Mouse (Mus musculus) induced T-regulatory cell, adult 2 months (primary cell): ENCODE results near the gene Stard3.

Experiments used
- DNase-seq: peaks from one replicate; pipeline ENCODE4 v3.0.0-alpha.2; 2012; ENCODE audit warnings: low read depth

The Stard3 gene

DNA sequence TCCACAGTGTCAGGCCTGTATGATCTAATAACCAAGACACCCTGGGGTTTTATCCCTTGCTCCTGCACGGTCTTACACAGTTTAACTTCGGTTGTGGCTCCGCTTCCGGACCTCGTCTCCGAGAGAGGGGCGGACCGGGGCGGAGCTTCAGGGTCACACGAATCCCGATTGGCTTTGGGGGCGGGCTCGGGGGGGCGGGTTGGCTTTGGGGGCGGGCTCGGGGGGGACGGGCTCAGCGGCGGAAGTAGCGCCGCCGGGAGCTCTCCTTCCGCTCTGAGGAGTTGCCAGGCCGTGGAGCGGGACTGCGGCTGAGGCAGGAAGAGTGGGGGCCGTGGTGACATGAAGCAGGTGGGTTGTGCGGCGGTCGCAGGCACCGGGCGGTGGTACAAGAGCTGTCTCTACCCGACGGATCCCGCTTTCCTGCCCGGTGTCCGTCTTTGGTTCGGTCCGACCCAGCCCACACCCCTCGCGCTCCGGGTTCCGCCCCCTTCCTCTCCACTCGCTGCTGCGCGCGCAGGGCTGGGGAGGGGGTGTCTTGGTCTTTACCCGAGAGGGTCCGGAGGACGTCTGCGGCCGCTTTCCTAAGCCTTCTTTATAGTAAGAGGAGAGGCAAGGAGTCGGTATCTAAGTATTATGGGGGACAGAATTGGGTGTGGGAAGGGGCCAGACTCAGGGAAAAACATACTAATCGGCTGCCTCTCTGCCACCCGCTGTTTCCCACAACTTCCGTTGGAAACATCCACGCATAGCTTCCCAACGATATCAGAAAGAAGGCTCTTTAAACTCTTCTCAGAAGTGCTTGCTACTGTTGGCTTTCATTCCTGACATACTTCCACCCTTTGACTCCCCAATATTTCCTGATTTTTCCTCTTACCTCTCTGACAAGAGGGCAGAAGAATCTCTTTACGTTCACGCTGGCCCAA, at the start of gene Stard3:
Stard3 (plus strand) TSS at position 208 of the 923 bp plus-strand sequence.
- DNase-seq = peak; percentile 97

GRCm38 (mm10) chr11:98313790-98314323, 44.3 kb upstream of the Stard3 start:
- peak; percentile 73 for DNase-seq

DNA sequence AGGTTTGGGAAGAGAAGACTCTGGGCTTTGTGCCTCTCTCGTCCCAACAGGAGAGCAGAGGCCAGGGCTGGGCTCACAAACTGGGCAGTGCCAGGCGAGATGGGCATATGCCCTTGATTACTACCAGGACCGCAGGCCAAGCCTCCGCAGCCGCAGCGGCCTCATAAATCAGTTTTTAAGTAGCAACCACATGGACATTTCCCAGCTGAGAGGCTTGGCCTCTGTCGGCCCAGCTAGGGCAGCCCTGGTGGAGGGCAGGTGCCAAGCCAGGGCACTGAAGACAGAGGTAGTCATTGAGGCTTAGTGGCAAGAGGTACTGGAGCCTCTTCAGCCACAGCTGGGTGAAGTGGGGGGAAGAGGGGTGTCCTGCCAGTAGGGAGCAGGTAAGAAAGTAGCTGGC, 40.7 kb upstream of the Stard3 start:
- DNase-seq = no peak

DNA sequence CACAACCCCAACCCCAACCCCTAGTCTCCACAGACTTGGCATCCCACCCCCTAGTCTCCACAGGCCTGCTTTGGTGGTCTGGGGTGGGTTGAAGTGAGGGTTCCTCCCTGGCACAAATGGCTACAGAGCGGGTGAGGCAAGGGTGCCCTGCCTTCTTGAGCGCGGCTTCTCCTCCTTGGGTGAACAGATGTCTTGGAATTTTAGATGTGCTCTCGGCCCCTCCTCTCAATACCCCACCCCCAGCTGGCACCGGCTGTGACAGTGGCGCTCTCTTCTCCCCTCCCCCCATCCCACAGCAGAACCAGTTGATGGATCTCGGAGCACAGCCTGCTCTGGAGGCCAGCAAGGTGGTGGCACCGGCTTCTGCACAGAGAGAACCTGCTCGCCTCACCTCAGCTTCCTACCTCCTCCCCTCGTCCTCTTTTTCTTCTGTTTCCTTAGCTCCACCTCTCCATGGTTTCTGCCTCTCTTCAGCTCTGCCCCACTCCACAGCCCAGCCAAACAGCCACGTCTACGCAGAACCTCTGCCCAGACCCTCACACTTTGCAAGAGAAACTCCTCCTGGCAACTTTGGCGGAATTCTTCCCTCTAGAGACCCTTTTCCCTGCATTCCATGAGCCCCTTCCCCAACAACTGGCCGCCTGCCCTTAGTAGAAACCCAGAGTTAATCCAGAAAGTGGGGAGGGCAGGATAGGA, 39.6 kb upstream of the Stard3 start:
- DNase-seq = no peak

- DNase-seq = no peak
Measured at GRCm38 (mm10) chr11:98319120-98319519, 39.0 kb upstream of the Stard3 start.

- DNase-seq = no peak
Measured at GRCm38 (mm10) chr11:98319544-98319943, 38.6 kb upstream of the Stard3 start.

GRCm38 (mm10) chr11:98319944-98320343, 38.2 kb upstream of the Stard3 start:
- no peak for DNase-seq

- no peak for DNase-seq
Measured at GRCm38 (mm10) chr11:98320381-98320780, 37.8 kb upstream of the Stard3 start.

- no peak for DNase-seq
Measured at GRCm38 (mm10) chr11:98320806-98321676, 37.1 kb upstream of the Stard3 start.

GRCm38 (mm10) chr11:98321677-98322003, 36.5 kb upstream of the Stard3 start:
- DNase-seq = no peak

- no peak for DNase-seq
Measured at GRCm38 (mm10) chr11:98322159-98322558, 36.0 kb upstream of the Stard3 start.

DNA sequence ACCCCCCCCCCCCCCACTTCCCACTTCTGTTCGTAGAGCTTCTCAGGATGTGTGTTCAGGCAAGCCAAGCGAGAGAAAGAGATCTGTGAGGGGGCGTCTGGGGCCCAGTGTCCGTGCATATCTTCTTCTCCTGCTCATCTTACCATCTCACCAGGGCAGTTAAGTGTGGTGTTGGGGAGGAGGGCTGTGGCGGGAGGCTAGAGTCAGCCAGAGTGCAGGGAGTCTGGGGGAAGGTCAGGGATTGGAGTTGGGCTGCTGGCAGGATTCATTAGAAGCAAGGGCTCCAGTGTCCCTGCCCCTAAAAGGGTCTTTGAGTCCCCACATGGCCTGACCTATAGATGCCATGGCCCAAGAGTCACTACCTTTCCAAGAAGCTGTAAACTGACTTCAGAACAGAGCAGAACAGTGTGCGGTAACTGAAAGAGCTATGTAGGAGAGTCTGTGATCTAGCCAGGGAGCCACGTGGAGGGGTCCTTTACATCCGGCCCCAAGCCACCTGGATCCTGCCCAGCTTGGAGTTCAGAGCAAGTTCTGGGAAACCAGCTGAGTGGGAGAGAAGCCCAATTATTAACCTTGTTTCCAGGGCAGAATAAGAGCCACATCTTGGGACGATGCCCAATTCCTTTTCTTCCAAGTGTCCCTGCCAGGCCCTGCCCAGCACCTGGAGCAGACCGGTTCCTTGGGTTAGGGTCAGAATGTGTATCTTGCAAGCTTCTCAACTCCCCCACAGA, 34.9 kb upstream of the Stard3 start:
- no peak for DNase-seq

GRCm38 (mm10) chr11:98323933-98324332, 34.2 kb upstream of the Stard3 start:
- DNase-seq = peak; percentile 53

DNA sequence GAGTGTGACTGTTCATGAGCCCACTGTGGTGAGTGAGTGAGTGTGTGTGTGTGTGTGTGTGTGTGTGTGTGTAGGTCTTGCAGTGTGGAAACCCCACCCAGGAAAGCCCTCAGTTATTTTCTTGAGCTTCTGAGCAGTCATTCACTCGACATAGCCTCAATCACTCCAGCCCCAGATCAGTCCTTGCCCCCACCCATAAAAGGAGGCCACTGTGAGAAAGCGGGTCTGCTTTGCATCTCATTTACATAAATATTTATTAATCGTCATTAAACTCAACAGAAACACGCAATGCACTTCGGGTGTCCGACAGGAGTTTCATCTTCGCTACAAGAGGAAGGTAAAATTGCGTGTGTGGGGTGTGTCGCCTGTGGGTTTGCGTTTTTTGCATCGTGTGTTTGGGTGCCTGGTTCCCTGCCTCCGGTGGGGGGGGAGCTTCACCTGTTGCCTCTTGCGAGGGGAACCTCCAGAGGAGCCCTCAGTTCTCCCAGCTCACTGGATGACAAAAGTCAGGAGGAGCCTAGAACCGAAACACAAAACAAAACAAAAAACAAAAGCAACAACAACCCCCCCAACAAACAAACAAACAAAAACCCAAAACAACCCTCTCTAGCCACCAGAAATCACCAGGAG, 32.9 kb upstream of the Stard3 start:
- DNase-seq = no peak

- no peak for DNase-seq
Measured at GRCm38 (mm10) chr11:98325821-98326218, 32.3 kb upstream of the Stard3 start.

GRCm38 (mm10) chr11:98326741-98327135, 31.4 kb upstream of the Stard3 start:
- no peak for DNase-seq

GRCm38 (mm10) chr11:98327136-98328030, 30.8 kb upstream of the Stard3 start:
- DNase-seq = no peak

- no peak for DNase-seq
Measured at GRCm38 (mm10) chr11:98328031-98328370, 30.2 kb upstream of the Stard3 start.

DNA sequence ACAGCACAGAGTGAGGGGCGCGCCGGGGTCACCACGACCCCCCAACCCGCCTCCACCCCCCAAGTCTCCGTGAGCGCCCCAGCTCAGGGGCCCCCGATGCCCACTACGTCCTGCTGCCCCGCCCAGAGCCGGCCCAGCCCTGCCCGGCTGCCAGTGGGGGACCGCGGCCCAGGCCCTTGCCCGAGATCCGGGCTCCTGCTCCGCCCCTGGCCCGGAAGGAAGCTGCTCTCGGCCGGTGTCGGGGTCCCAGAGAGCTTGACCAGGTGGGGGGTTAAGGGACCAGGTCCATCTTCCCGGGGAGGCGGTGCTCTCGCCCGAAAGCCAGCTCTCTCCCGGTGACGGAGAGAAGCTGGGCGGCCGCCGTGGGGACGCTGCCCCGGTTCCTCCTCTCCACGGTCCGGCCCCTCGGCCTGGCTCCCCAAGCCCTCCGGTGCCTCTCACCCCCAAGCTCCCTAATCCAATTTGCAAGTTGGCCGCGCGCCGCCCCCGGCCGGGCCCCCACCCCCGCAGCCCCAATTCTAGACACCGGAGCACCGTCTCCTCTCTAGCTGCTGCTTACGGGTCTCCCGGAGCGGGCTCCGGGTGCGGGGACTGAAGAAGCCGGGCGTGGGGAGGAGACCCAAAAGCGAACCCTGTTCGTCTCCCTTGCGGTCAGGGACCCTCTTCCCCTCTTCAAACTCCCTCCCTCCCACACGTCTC, 29.6 kb upstream of the Stard3 start:
- DNase-seq = no peak
